Mouse (Mus musculus) bone marrow, adult 2 months (tissue): ENCODE results near the gene Slc25a25. TPM values are rescaled to one million over a fixed set of nuclear protein-coding genes. Genes with fewer than 3 reads are reported as not detected.
"Not testable (repeated sequence)": the region's sequence is repeated elsewhere in the genome, so short reads cannot be mapped to it uniquely, and the experiment has no call there.

Source experiments
- H3K27ac ChIP-seq: fragments of 200-500 bp; 2 replicates; pipeline ENCODE4 v1.5.1; 2012; ENCODE audit warnings: low read depth, mild to moderate bottlenecking, control low read depth, inconsistent platforms, low read length; ENCODE audit not compliant: control insufficient read depth, poor library complexity, insufficient read depth
- H3K4me1 ChIP-seq: fragments of 200-500 bp; 2 replicates; pipeline ENCODE4 v1.6.1; 2011; ENCODE audit warnings: low read length; ENCODE audit not compliant: control insufficient read depth, insufficient read depth
- H3K4me3 ChIP-seq: fragments of 200-500 bp; replicated peaks from 2 replicates; pipeline ENCODE3; 2011; ENCODE audit warnings: mild to moderate bottlenecking, low read depth, low read length, control low read depth; ENCODE audit not compliant: control insufficient read depth
- CTCF ChIP-seq: fragments of 200-500 bp; IDR thresholded peaks from 2 replicates; pipeline ENCODE4 v1.5.1; 2011; ENCODE audit warnings: low read length, control low read depth; ENCODE audit not compliant: control insufficient read depth, insufficient read depth
- POLR2A ChIP-seq: fragments of 200-500 bp; IDR thresholded peaks from 2 replicates; pipeline ENCODE4 v1.6.1; 2011; ENCODE audit warnings: low read depth, mild to moderate bottlenecking, control low read depth, low read length, borderline replicate concordance; ENCODE audit not compliant: control insufficient read depth
- WGBS: fragments of 180-500 bp; shearing (Covaris S2); methylation state at CpG from one replicate; pipeline ENCODE4 v1.1.7; 2018; 5-methylcytosine and 5-hydroxymethylcytosine counted together
- polyA plus RNA-seq: library from polyadenylated mRNA; stranded (reverse); fragments of >200 nt; gene quantifications from 2 replicates; pipeline ENCODE4 v1.2.4, GENCODE M21; 2011; ENCODE audit warnings: low replicate concordance; ENCODE audit not compliant: missing spikeins, insufficient read depth, insufficient read length

Slc25a25 gene
- polyA plus RNA-seq, 1 experiment: 10.6 TPM

DNA sequence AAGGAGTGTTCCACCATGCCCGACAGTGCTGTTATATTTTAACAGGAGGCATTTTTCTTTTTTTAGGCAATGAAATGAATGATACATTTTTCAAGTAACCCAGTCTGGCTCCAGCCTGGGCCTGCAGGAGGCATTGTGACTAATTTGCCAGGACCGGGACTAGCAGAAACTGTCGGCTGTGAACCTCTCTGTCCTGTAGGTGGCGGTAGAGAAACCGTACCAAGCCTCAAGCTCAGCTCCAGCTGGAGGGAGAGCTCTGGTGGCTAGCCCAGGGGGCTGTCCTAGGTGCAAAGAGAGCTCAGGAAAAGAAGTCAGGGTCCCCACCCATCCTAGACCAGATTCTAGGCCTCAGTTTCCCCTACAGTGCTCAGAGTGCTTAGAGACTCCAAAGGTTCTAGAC is 37.4 kb upstream of the Slc25a25 start:
- peak; percentile 89 for TF ChIP-seq CTCF
- no peak for TF ChIP-seq POLR2A
- WGBS: 1% methylated on average over 5 of the region's 5 CpGs
- Histone ChIP-seq H3K4me3 (no peak overlapping the region), H3K4me1 (peaks cover 2% of the 10 kb centered on the region; the same call in 1 of the 2 replicates), H3K27ac (no peak overlapping the region)

- H3K27ac ChIP-seq: no peak overlapping the region
- H3K4me1 ChIP-seq: no peaks in the 10 kb centered on the region; the same call in 1 of the 2 replicates
- no peak for TF ChIP-seq POLR2A
- TF ChIP-seq CTCF: peak; percentile 95
- 3% methylated on average over 6 of the region's 6 CpGs for WGBS
- no peak overlapping the region for H3K4me3 ChIP-seq
These were observed 35.9 kb upstream of the Slc25a25 start for GRCm38 (mm10) chr2:32487124-32487623.

GRCm38 (mm10) chr2:32486155-32486554 is 34.9 kb upstream of the Slc25a25 start:
- Histone ChIP-seq H3K4me1 (no peaks in the 10 kb centered on the region; the same call in 1 of the 2 replicates), H3K4me3 (no peak overlapping the region), H3K27ac (peak overlapping the region; percentile 46; the same call in 1 of the 2 replicates)
- TF ChIP-seq POLR2A: no peak
- TF ChIP-seq CTCF: no peak
- WGBS: 68% methylated on average over 9 of the region's 9 CpGs

DNA sequence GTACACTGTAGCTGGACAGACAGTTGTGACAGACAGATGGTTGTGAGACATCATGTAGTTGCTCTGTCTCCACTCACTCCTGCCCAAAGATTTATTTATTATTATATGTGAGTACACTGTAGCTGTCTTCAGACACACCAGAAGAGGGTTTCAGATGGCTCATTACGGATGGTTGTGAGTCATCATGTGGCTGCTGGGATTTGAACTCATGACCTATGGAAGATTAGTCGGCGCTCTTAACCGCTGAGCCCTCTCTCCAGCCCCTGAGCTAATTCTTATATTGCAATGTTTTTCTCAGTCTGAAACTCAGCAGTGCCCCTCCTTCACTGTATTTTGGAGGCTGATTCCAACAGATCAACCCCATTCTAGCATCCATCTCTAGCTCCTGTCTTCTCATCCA is 34.5 kb upstream of the Slc25a25 start:
- no peaks in the 10 kb centered on the region; the same call in 1 of the 2 replicates for H3K4me1 ChIP-seq
- H3K27ac ChIP-seq: peak overlapping the region; percentile 46; the same call in 1 of the 2 replicates
- H3K4me3 ChIP-seq: no peak overlapping the region
- TF ChIP-seq CTCF (no peak), POLR2A (no peak)
- WGBS: 79% methylated on average over 4 of the region's 4 CpGs

- H3K4me3 ChIP-seq: no peak overlapping the region
- H3K27ac ChIP-seq: no peak overlapping the region
- TF ChIP-seq POLR2A: no peak
- no peak for TF ChIP-seq CTCF
- no peaks in the 10 kb centered on the region; the same call in 1 of the 2 replicates for H3K4me1 ChIP-seq
- 79% methylated on average over 6 of the region's 6 CpGs for whole genome bisulfite sequencing
These were observed 33.7 kb upstream of the Slc25a25 start for GRCm38 (mm10) chr2:32484933-32485332.

- no peaks in the 10 kb centered on the region; the same call in 1 of the 2 replicates for H3K4me1 ChIP-seq
- TF ChIP-seq CTCF (no peak), POLR2A (no peak)
- no peak overlapping the region for H3K4me3 ChIP-seq
- H3K27ac ChIP-seq: no peak overlapping the region
- WGBS: 66% methylated on average over 9 of the region's 9 CpGs
These were observed 32.1 kb upstream of the Slc25a25 start for GRCm38 (mm10) chr2:32483179-32483875.

GRCm38 (mm10) chr2:32482351-32482750 is 31.1 kb upstream of the Slc25a25 start:
- H3K4me1 ChIP-seq: no peaks in the 10 kb centered on the region; the same call in 1 of the 2 replicates
- no peak overlapping the region for H3K27ac ChIP-seq
- 89% methylated on average over 8 of the region's 8 CpGs for WGBS
- no peak overlapping the region for H3K4me3 ChIP-seq
- TF ChIP-seq CTCF: no peak
- no peak for TF ChIP-seq POLR2A

DNA sequence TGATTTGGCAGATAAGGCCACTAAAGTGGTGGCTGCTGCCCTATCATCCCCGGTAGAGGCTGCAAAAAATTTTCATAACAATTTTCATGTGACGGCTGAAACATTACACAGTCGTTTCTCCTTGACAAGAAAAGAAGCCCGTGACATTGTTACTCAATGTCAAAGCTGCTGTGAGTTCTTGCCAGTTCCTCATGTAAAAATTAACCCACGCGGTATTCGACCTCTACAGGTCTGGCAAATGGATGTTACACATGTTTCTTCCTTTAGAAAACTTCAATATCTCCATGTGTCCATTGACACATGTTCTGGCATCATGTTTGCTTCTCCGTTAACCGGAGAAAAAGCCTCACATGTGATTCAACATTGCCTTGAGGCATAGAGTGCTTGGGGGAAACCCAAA is 24.1 kb upstream of the Slc25a25 start:
- not testable (repeated sequence) for H3K4me1 ChIP-seq, H3K4me3 ChIP-seq, H3K27ac ChIP-seq
- 93% methylated on average over 5 of the region's 9 CpGs for WGBS
